Mouse (Mus musculus) retina, postnatal 1 day (tissue): Measurements from ENCODE around the gene Slc29a2.

ENCODE experiments used
- DNase-seq: peaks from one replicate; pipeline ENCODE4 v3.0.0-alpha.2; 2012

Slc29a2 gene

GRCm38 (mm10) chr19:5036577-5036976 is 12.9 kb downstream of the Slc29a2 start:
- no peak for DNase-seq

GRCm38 (mm10) chr19:5037678-5038571 is 14.3 kb downstream of the Slc29a2 start:
- peak; percentile 91 for DNase-seq

GRCm38 (mm10) chr19:5038709-5039156 is 15.1 kb downstream of the Slc29a2 start, which contains the start of the genes B4gat1 and AC124502.3:
TSS of gene B4gat1 (plus strand) at chr19:5038826.
TSS of gene AC124502.3 (plus strand) at chr19:5038891.
- DNase-seq: peak; percentile 96

GRCm38 (mm10) chr19:5039301-5040114 is 15.8 kb downstream of the Slc29a2 start:
- no peak for DNase-seq

- peak; percentile 98 for DNase-seq
Observed at GRCm38 (mm10) chr19:5040862-5041523, 17.3 kb downstream of the Slc29a2 start, which contains the start of gene Brms1. TSS of gene Brms1 (plus strand) at chr19:5041354.

GRCm38 (mm10) chr19:5041588-5041987 is 17.9 kb downstream of the Slc29a2 start:
- no peak for DNase-seq

- DNase-seq: no peak
Observed at GRCm38 (mm10) chr19:5045531-5045930, 21.9 kb downstream of the Slc29a2 start.

- no peak for DNase-seq
Observed at GRCm38 (mm10) chr19:5048138-5049056, 24.7 kb downstream of the Slc29a2 start.

- no peak for DNase-seq
Observed at GRCm38 (mm10) chr19:5049325-5049724, 25.7 kb downstream of the Slc29a2 start.

- DNase-seq: peak; percentile 79
Observed at GRCm38 (mm10) chr19:5050047-5050905, 26.6 kb downstream of the Slc29a2 start, which contains the start of gene Rin1. TSS of gene Rin1 (plus strand) at chr19:5050481.

- no peak for DNase-seq
Observed at GRCm38 (mm10) chr19:5051031-5051430, 27.4 kb downstream of the Slc29a2 start.

- DNase-seq: no peak
Observed at GRCm38 (mm10) chr19:5051515-5051914, 27.9 kb downstream of the Slc29a2 start.

- no peak for DNase-seq
Observed at GRCm38 (mm10) chr19:5052166-5052822, 28.6 kb downstream of the Slc29a2 start.

- no peak for DNase-seq
Observed at GRCm38 (mm10) chr19:5052853-5053252, 29.2 kb downstream of the Slc29a2 start.

- DNase-seq: peak; percentile 66
Observed at GRCm38 (mm10) chr19:5053909-5054308, 30.2 kb downstream of the Slc29a2 start.

- DNase-seq: peak; percentile 81
Observed at GRCm38 (mm10) chr19:5056251-5056650, 32.6 kb downstream of the Slc29a2 start.

- no peak for DNase-seq
Observed at GRCm38 (mm10) chr19:5057876-5058775, 34.5 kb downstream of the Slc29a2 start.

GRCm38 (mm10) chr19:5058801-5059771 is 35.4 kb downstream of the Slc29a2 start:
- peak; percentile 40 for DNase-seq
